Mouse (Mus musculus): ENCODE results near the gene Smyd1. TPM values are rescaled to one million over a fixed set of nuclear protein-coding genes. Genes with fewer than 3 reads are reported as not detected.

Gene Smyd1
- total and polyA plus RNA-seq, 3 experiments = 0.08 to 0.37 (median 0.08) TPM

- Histone ChIP-seq H3K4me3 (replicated peaks in 1 of 3; ENCODE audit: low read depth in 2 of 3, low read length in 2 of 3, poor library complexity in 1 of 3) (no peak overlapping the region), H3K9me3 (replicated peaks; ENCODE audit: low read length) (no peaks in the 10 kb centered on the region), H3K4me1 (ENCODE audit: control insufficient read depth in 1 of 2, insufficient read depth in 2 of 2) (peaks cover 5 to 12% of the 10 kb centered on the region in 2 experiments; a peak in 3 of 4 replicates), H3K27ac (ENCODE audit: insufficient read depth, low read depth) (no peak overlapping the region), H3K36me3 (replicated peaks in 1 of 2; ENCODE audit: control insufficient read depth in 1 of 2, insufficient read depth in 1 of 2, low read length in 1 of 2) (no peaks in the 10 kb centered on the region), H3K4me2 (ENCODE audit: insufficient read depth, low read depth, poor library complexity, severe bottlenecking) (no peak overlapping the region), H3K9ac (ENCODE audit: insufficient read depth, low read depth) (no peak overlapping the region), H3K27me3 (replicated peaks) (no peaks in the 10 kb centered on the region), H3K79me2 (replicated peaks; ENCODE audit: control insufficient read depth, extremely low read depth, insufficient read depth, poor library complexity, severe bottlenecking) (no peaks in the 10 kb centered on the region)
- no peak for DNase-seq (ENCODE audit: extremely low read depth)
- dilution Hi-C loops (cut with MboI; ENCODE audit: extremely low pct_ligation_motif_present, extremely low pct_unique_long_range_greater_than_20kb, low sequenced_read_pairs) = no loop called here
- TF ChIP-seq MXI1 (IDR thresholded peaks at IDR 0.05; ENCODE audit: low read depth, low read length) (no peak), CHD2 (IDR thresholded peaks at IDR 0.05; ENCODE audit: low read length) (no peak), ELF1 (IDR thresholded peaks at IDR 0.05; ENCODE audit: low read depth, low read length) (no peak), USF1 (IDR thresholded peaks at IDR 0.05; ENCODE audit: low read depth, low read length) (no peak), ZKSCAN1 (IDR thresholded peaks at IDR 0.05; ENCODE audit: borderline replicate concordance, low read depth, low read length) (no peak), MEF2A (IDR thresholded peaks at IDR 0.05; ENCODE audit: borderline replicate concordance, low read depth, low read length) (no peak), ZC3H11A (IDR thresholded peaks at IDR 0.05; ENCODE audit: low read depth, low read length) (no peak), KAT2A (IDR thresholded peaks at IDR 0.05; ENCODE audit: insufficient replicate concordance, low read length) (no peak), ZNF384 (IDR thresholded peaks at IDR 0.05; ENCODE audit: low read depth, low read length) (no peak), JUN (IDR thresholded peaks at IDR 0.05; ENCODE audit: insufficient read depth, low read depth, low read length) (no peak), ETS1 (conservative IDR thresholded peaks at IDR 0.05; ENCODE audit: low read depth, low read length) (no peak)
- in situ Hi-C loops (cut with MboI; ENCODE audit: low pct_ligation_motif_present, low pct_unique_long_range_greater_than_20kb, low sequenced_read_pairs) = no loop called here
These were observed 72.4 kb downstream of the Smyd1 start for GRCm38 (mm10) chr6:71249615-71250014.

- Histone ChIP-seq H3K4me2 (ENCODE audit: insufficient read depth, low read depth, poor library complexity, severe bottlenecking) (no peak overlapping the region), H3K27me3 (replicated peaks) (no peaks in the 10 kb centered on the region), H3K9me3 (replicated peaks; ENCODE audit: low read length) (no peaks in the 10 kb centered on the region), H3K9ac (ENCODE audit: insufficient read depth, low read depth) (no peak overlapping the region), H3K4me3 (replicated peaks in 1 of 3; ENCODE audit: low read depth in 2 of 3, low read length in 2 of 3, poor library complexity in 1 of 3) (no peak overlapping the region), H3K36me3 (replicated peaks in 1 of 2; ENCODE audit: control insufficient read depth in 1 of 2, insufficient read depth in 1 of 2, low read length in 1 of 2) (no peaks in the 10 kb centered on the region), H3K4me1 (ENCODE audit: control insufficient read depth in 1 of 2, insufficient read depth in 2 of 2) (peaks cover 5 to 12% of the 10 kb centered on the region in 2 experiments; a peak in 3 of 4 replicates), H3K79me2 (replicated peaks; ENCODE audit: control insufficient read depth, extremely low read depth, insufficient read depth, poor library complexity, severe bottlenecking) (no peaks in the 10 kb centered on the region), H3K27ac (ENCODE audit: insufficient read depth, low read depth) (no peak overlapping the region)
- in situ Hi-C loops (cut with MboI; ENCODE audit: low pct_ligation_motif_present, low pct_unique_long_range_greater_than_20kb, low sequenced_read_pairs) = no loop called here
- no peak for DNase-seq (ENCODE audit: extremely low read depth)
- TF ChIP-seq CHD1 (IDR thresholded peaks at IDR 0.05; ENCODE audit: low read depth, low read length) (no peak), NELFE (IDR thresholded peaks at IDR 0.05; ENCODE audit: low read depth, low read length) (no peak), SIN3A (IDR thresholded peaks at IDR 0.05; ENCODE audit: low read length) (no peak), JUN (IDR thresholded peaks at IDR 0.05; ENCODE audit: insufficient read depth, low read depth, low read length) (no peak), MEF2A (IDR thresholded peaks at IDR 0.05; ENCODE audit: borderline replicate concordance, low read depth, low read length) (no peak), MAX (IDR thresholded peaks at IDR 0.05; ENCODE audit: low read length) (no peak), ELF1 (IDR thresholded peaks at IDR 0.05; ENCODE audit: low read depth, low read length) (no peak), NRF1 (IDR thresholded peaks at IDR 0.05; ENCODE audit: low read depth, low read length) (no peak), SMC3 (IDR thresholded peaks at IDR 0.05; ENCODE audit: low read depth, low read length) (no peak), GABPA (IDR thresholded peaks at IDR 0.05; ENCODE audit: insufficient replicate concordance, low read depth, low read length) (no peak), MXI1 (IDR thresholded peaks at IDR 0.05; ENCODE audit: low read depth, low read length) (no peak), IRF4 (IDR thresholded peaks at IDR 0.05; ENCODE audit: low read depth, low read length) (no peak), MYC (IDR thresholded peaks at IDR 0.05; ENCODE audit: low read depth, low read length) (no peak), CHD2 (IDR thresholded peaks at IDR 0.05; ENCODE audit: low read length) (no peak), BHLHE40 (IDR thresholded peaks at IDR 0.05; ENCODE audit: low read depth, low read length) (no peak), USF2 (conservative IDR thresholded peaks at IDR 0.05; ENCODE audit: low read depth, low read length) (no peak), ETS1 (conservative IDR thresholded peaks at IDR 0.05; ENCODE audit: low read depth, low read length) (no peak)
- dilution Hi-C loops (cut with MboI; ENCODE audit: extremely low pct_ligation_motif_present, extremely low pct_unique_long_range_greater_than_20kb, low sequenced_read_pairs) = no loop called here
These were observed 73.6 kb downstream of the Smyd1 start for GRCm38 (mm10) chr6:71248420-71248819.
